Mouse (Mus musculus) stomach, postnatal 0 days (tissue): ENCODE data around the gene Rimbp2.

Experiments
- CTCF ChIP-seq: IDR thresholded peaks from 2 replicates; pipeline ENCODE4 v1.5.1; 2016; ENCODE audit warnings: antibody characterized with exemption, low read depth, mild to moderate bottlenecking, moderate library complexity
- EP300 ChIP-seq: optimal IDR thresholded peaks from 2 replicates; pipeline ENCODE3; 2016; ENCODE audit warnings: antibody characterized with exemption

DNA sequence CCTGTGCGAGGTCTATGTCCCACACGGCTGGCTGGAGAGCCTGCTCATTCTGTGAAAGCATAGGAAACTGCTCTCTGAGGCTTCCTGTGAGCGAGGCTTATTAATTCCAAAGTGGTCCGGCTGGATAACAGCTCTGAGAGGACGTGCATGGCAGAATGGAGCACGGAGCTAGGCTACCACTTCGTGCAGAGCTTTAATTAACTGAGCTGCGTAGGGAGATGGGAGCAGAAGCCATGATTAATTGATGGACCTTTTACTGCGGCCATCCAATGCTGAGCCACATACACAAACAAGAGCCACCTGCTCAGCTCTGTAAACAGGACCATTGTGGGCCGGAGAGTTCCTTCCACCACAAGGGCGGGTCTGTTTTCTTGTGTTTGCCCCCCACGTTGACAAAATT lies 50.2 kb downstream of the Rimbp2 start:
- no peak for TF ChIP-seq CTCF
- no peak for TF ChIP-seq EP300
